Mouse (Mus musculus): Measurements from ENCODE around the gene Vmn2r83. TPM values are rescaled to one million over a fixed set of nuclear protein-coding genes. Genes with fewer than 3 reads are reported as not detected.
A peak's percentile ranks its signal among the peaks of the same experiment; 100 is the strongest.
"Not testable (repeated sequence)": the region's sequence is repeated elsewhere in the genome, so short reads cannot be mapped to it uniquely, and the experiment has no call there.

The Vmn2r83 gene
- not detected in 2 replicates for polyA plus RNA-seq (2014; fragmentation: Nextera tagmentation; extraction: Ambion mirVana)

- H3K4me3 ChIP-seq (ENCODE audit: low read depth, low read length), result no peak within 1 kb of the TSS
- no peak within 1 kb of the TSS for H3K4me2 ChIP-seq
- no peaks in the 10 kb centered on the region for H3K36me3 ChIP-seq (ENCODE audit: control insufficient read depth, insufficient read depth, low read length)
- no peak for DNase-seq (ENCODE audit: low spot score)
- no peaks in the 10 kb centered on the region for H3K27me3 ChIP-seq (replicated peaks; ENCODE audit: control insufficient read depth, insufficient read depth, low read length)
- no peak within 1 kb of the TSS for H3K27ac ChIP-seq (ENCODE audit: low read depth, low read length)
- no peaks in the 10 kb centered on the region for H3K9me3 ChIP-seq (ENCODE audit: control insufficient read depth, low read length)
- ATAC-seq (replicated peaks; ENCODE audit: low FRiP score), result no peak
- no peak within 1 kb of the TSS for H3K9ac ChIP-seq (ENCODE audit: low read depth, low read length)
- H3K4me1 ChIP-seq (replicated peaks; ENCODE audit: control insufficient read depth, insufficient read depth, low read length), result no peaks in the 10 kb centered on the region
Observed at GRCm38 (mm10) chr10:79468431-79468830, at the start of gene Vmn2r83. Gene Vmn2r83 (plus strand): TSS chr10:79468731.

DNA sequence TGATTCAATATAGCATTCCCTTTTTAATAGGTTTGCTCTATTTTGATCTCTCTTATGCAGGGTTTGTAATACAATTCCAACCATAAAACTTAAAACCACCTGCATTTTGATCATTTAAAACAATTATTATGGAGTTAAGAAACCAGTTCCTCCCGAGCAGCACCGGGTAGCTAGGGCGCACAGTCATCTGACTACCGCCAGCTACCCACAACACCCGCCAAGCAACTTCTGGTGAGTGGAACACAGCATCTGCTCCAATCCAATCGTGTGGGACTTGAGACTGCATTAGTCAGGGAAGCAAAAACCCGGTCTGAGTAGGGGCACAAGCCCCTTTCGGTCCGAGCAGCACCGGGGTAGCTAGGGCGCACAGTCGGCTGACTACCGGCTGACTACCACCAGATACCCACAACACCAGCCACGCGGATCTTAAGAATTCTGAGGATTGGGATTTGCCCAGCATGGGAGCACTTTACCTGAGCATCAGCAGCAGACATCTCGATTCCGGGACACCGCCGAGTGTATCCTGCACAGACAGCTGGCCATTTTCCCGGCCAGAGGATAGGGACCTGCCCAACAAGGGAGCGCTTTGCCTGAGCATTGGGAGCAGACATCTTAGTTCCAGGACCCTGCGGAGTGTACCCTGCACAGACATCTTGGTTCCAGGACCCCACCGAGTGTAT, 33.2 kb upstream of the Vmn2r83 start:
- H3K27ac ChIP-seq (ENCODE audit: low read depth, low read length); H3K4me1 ChIP-seq (replicated peaks; ENCODE audit: control insufficient read depth, insufficient read depth, low read length); ATAC-seq (replicated peaks; ENCODE audit: low FRiP score); H3K9me3 ChIP-seq (ENCODE audit: control insufficient read depth, low read length); H3K9ac ChIP-seq (ENCODE audit: low read depth, low read length); DNase-seq (ENCODE audit: low spot score); H3K4me3 ChIP-seq (ENCODE audit: low read depth, low read length); H3K4me2 ChIP-seq; H3K36me3 ChIP-seq (ENCODE audit: control insufficient read depth, insufficient read depth, low read length); H3K27me3 ChIP-seq (replicated peaks; ENCODE audit: control insufficient read depth, insufficient read depth, low read length): not testable (repeated sequence)
- 77% methylated on average over 23 of the region's 23 CpGs for WGBS

GRCm38 (mm10) chr10:79495886-79496285, 27.4 kb downstream of the Vmn2r83 start:
- Histone ChIP-seq H3K27ac (ENCODE audit: low read depth, low read length) (no peak overlapping the region), H3K4me1 (replicated peaks; ENCODE audit: control insufficient read depth, insufficient read depth, low read length) (no peaks in the 10 kb centered on the region), H3K4me3 (ENCODE audit: low read depth, low read length) (no peak overlapping the region), H3K4me2 (no peak overlapping the region), H3K9ac (ENCODE audit: low read depth, low read length) (no peak overlapping the region), H3K27me3 (replicated peaks; ENCODE audit: control insufficient read depth, insufficient read depth, low read length) (no peaks in the 10 kb centered on the region), H3K36me3 (ENCODE audit: control insufficient read depth, insufficient read depth, low read length) (no peaks in the 10 kb centered on the region), H3K9me3 (ENCODE audit: control insufficient read depth, low read length) (no peaks in the 10 kb centered on the region)
- WGBS, result 47% methylated on average over 3 of the region's 3 CpGs
- no peak for DNase-seq (ENCODE audit: low spot score)
- no peak for ATAC-seq (replicated peaks; ENCODE audit: low FRiP score)

- no peaks in the 10 kb centered on the region for H3K9me3 ChIP-seq (ENCODE audit: control insufficient read depth, low read length)
- no peak overlapping the region for H3K27ac ChIP-seq (ENCODE audit: low read depth, low read length)
- WGBS, result 45% methylated on average over 2 of the region's 2 CpGs
- no peak overlapping the region for H3K9ac ChIP-seq (ENCODE audit: low read depth, low read length)
- H3K4me1 ChIP-seq (replicated peaks; ENCODE audit: control insufficient read depth, insufficient read depth, low read length), result no peaks in the 10 kb centered on the region
- H3K27me3 ChIP-seq (replicated peaks; ENCODE audit: control insufficient read depth, insufficient read depth, low read length), result no peaks in the 10 kb centered on the region
- no peaks in the 10 kb centered on the region for H3K36me3 ChIP-seq (ENCODE audit: control insufficient read depth, insufficient read depth, low read length)
- H3K4me2 ChIP-seq, result no peak overlapping the region
- ATAC-seq (replicated peaks; ENCODE audit: low FRiP score) (no peak), DNase-seq (ENCODE audit: low spot score) (no peak)
- H3K4me3 ChIP-seq (ENCODE audit: low read depth, low read length), result no peak overlapping the region
Observed at GRCm38 (mm10) chr10:79496701-79497288, 28.3 kb downstream of the Vmn2r83 start.

DNA sequence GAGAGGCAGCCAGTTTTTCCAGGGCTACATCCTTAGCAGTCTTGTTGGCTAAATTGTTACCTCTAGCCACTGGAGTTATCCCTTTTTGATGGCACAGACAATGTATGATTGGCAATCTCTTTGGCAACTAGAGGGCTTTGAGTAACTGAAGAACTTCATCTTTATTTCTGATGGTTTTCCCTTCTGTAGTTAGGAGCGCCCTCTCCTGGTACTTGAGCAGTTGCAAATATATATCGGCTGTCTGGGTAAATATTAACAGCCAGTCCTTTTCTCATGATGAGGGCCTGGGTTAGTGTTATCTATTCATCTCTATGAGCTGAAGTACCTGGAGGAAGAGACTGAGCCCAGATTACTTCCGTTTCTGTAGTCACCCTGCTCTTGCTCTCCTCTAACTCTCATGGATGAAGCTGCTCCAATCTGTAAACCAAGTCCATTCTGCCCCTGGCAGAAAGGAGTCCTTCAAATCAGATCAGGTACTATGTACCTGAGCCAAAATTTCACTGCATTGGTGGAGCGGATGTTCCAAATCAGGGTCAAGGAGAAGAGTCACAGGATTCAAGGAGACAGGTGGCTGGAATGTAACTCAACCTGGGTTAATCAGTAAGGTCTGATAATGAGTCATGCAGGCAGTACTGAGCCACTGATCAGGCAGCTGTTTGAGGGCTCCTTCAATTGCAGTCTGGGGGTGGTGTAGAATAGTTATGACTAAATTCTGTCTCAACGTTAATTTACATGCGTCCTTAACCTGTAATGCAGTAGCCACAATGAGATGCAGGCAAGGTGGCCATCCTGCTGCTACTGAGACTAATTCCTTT, 34.5 kb downstream of the Vmn2r83 start:
- no peak for DNase-seq (ENCODE audit: low spot score)
- WGBS, result 66% methylated on average over 6 of the region's 6 CpGs
- no peaks in the 10 kb centered on the region for H3K4me1 ChIP-seq (replicated peaks; ENCODE audit: control insufficient read depth, insufficient read depth, low read length)

GRCm38 (mm10) chr10:79506709-79507108, 38.2 kb downstream of the Vmn2r83 start:
- Histone ChIP-seq H3K9me3 (ENCODE audit: control insufficient read depth, low read length) (no peaks in the 10 kb centered on the region), H3K9ac (ENCODE audit: low read depth, low read length) (no peak overlapping the region), H3K27me3 (replicated peaks; ENCODE audit: control insufficient read depth, insufficient read depth, low read length) (no peaks in the 10 kb centered on the region), H3K4me1 (replicated peaks; ENCODE audit: control insufficient read depth, insufficient read depth, low read length) (no peaks in the 10 kb centered on the region), H3K27ac (ENCODE audit: low read depth, low read length) (no peak overlapping the region), H3K4me3 (ENCODE audit: low read depth, low read length) (no peak overlapping the region), H3K36me3 (ENCODE audit: control insufficient read depth, insufficient read depth, low read length) (no peaks in the 10 kb centered on the region), H3K4me2 (no peak overlapping the region)
- ATAC-seq (replicated peaks; ENCODE audit: low FRiP score), result no peak
- DNase-seq (ENCODE audit: low spot score), result no peak
- WGBS, result 59% methylated on average over 2 of the region's 2 CpGs

More for the DNA sequence above, 34.5 kb downstream of the Vmn2r83 start:
- Histone ChIP-seq H3K4me3 (ENCODE audit: low read depth, low read length) (no peak overlapping the region), H3K9me3 (ENCODE audit: control insufficient read depth, low read length) (no peaks in the 10 kb centered on the region), H3K4me2 (no peak overlapping the region), H3K27ac (ENCODE audit: low read depth, low read length) (no peak overlapping the region), H3K9ac (ENCODE audit: low read depth, low read length) (no peak overlapping the region), H3K27me3 (replicated peaks; ENCODE audit: control insufficient read depth, insufficient read depth, low read length) (no peaks in the 10 kb centered on the region), H3K36me3 (ENCODE audit: control insufficient read depth, insufficient read depth, low read length) (no peaks in the 10 kb centered on the region)
- ATAC-seq (replicated peaks; ENCODE audit: low FRiP score), result no peak

DNA sequence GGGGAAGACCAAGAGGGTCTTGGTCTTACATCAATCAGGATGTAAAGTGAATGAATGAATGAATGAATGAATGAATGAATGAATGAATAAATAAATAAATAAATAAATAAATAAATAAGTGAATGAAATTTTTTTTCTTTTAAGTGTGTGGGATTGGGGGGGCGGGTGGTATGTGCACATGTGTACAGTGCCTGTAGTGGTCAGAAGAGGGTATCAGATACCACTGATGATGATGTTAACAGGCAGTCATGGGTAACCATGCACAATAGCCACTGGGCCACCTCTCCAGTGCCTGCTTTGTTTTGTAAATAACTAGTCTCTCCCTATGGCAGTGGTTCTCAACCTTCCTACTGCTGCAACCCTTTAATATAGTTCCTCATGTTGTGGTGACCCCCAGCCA, 55.9 kb downstream of the Vmn2r83 start:
- H3K27me3 ChIP-seq (replicated peaks; ENCODE audit: control insufficient read depth, insufficient read depth, low read length), result no peaks in the 10 kb centered on the region
- no peaks in the 10 kb centered on the region for H3K9me3 ChIP-seq (ENCODE audit: control insufficient read depth, low read length)
- no peak overlapping the region for H3K9ac ChIP-seq (ENCODE audit: low read depth, low read length)
- 90% methylated on average over 1 of the region's 1 CpGs for WGBS
- no peak overlapping the region for H3K27ac ChIP-seq (ENCODE audit: low read depth, low read length)
- H3K4me3 ChIP-seq (ENCODE audit: low read depth, low read length), result no peak overlapping the region
- ATAC-seq (replicated peaks; ENCODE audit: low FRiP score) (no peak), DNase-seq (ENCODE audit: low spot score) (no peak)
- no peaks in the 10 kb centered on the region for H3K4me1 ChIP-seq (replicated peaks; ENCODE audit: control insufficient read depth, insufficient read depth, low read length)
- no peak overlapping the region for H3K4me2 ChIP-seq
- peaks cover 4% of the 10 kb centered on the region; the same call in 1 of the 2 replicates for H3K36me3 ChIP-seq (ENCODE audit: control insufficient read depth, insufficient read depth, low read length)

DNA sequence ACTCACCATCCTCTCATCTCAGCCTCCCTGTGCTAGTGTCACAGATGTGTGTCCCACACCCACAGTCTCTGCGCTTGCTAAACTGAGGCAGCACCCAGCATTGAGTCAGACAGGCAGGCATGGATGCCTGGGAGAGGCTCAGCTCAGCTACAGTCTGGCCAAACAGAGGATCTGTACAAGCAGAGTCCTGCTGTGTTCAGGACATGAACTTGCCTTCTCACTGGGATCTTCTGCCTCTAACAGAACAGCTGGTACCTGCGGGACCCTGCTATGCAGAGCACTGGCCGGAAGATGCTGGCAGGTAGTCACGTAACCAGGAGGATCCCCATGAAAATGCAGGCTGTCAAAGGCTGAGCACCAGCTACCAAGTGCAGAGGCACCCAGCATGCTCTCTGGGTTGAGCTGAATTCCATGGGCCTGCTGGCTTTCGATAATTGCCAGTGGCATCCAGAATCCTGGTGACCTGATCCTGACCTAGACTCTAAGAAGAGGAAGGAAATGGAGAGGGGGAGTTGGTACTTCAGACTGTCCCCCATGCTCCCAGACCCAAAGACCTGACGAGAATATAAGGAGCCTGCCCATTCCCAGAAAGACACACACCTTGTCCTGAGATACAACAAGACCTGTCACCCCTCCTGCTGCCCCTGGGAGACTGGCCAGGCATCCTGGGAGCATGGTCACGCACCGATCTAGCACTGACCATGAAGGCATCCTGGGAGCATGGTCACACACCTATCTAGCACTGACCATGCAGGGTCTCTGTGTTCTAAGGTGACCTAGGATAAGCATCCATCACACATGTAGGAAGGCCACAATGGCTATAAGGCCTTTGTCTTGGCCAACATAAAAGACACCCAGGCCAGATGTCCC, 57.2 kb downstream of the Vmn2r83 start:
- Histone ChIP-seq H3K27ac (ENCODE audit: low read depth, low read length) (no peak overlapping the region), H3K4me3 (ENCODE audit: low read depth, low read length) (no peak overlapping the region), H3K27me3 (replicated peaks; ENCODE audit: control insufficient read depth, insufficient read depth, low read length) (no peaks in the 10 kb centered on the region), H3K9me3 (ENCODE audit: control insufficient read depth, low read length) (no peaks in the 10 kb centered on the region), H3K36me3 (ENCODE audit: control insufficient read depth, insufficient read depth, low read length) (peaks cover 4% of the 10 kb centered on the region; the same call in 1 of the 2 replicates), H3K4me2 (no peak overlapping the region), H3K4me1 (replicated peaks; ENCODE audit: control insufficient read depth, insufficient read depth, low read length) (0 out of 2 replicates have a peak, but pooled peaks cover 4% of the 10 kb centered on the region), H3K9ac (ENCODE audit: low read depth, low read length) (no peak overlapping the region)
- peak; percentile 27 for DNase-seq (ENCODE audit: low spot score)
- no peak for ATAC-seq (replicated peaks; ENCODE audit: low FRiP score)
- WGBS, result 86% methylated on average over 8 of the region's 8 CpGs
